Mouse (Mus musculus) E14TG2a.4 (cell line): Measurements from ENCODE around the gene Ndufb10.

ENCODE experiments used
- CTCF ChIP-seq: conservative IDR thresholded peaks from 2 replicates; pipeline ENCODE4 v1.5.1; 2014; ENCODE audit warnings: low read length
- NANOG ChIP-seq: IDR thresholded peaks from 2 replicates; pipeline ENCODE4 v1.6.1; 2014; ENCODE audit warnings: borderline replicate concordance, low read length, mixed read lengths

- TF ChIP-seq CTCF (no peak), NANOG (no peak)
Observed at GRCm38 (mm10) chr17:24717943-24718342, 6.3 kb downstream of the Ndufb10 start, which contains the start of the genes Rnf151 and Rps2.
